24 mouse cellular contexts compared by ENCODE assay signal in genomic region chr4:141636693-141637092, GRCm38 (mm10). TPM values are rescaled to one million over a fixed set of nuclear protein-coding genes. Genes with fewer than 3 reads are reported as not detected.
DNase-seq lines count a peak whose midpoint lies in the region; ATAC-seq and TF ChIP-seq lines count a peak whose summit lies in the region.
"Had no signal": no experiment of that assay in that cellular context is flagged by ENCODE, and none has a peak within 500 bp of the region (broad histone marks: within the 10 kb centered on the region; RNA-seq: fewer than 3 reads in every experiment).

No protein-coding gene starts in this region.

- in situ Hi-C loops in Patski (cut with MboI; ENCODE audit: low pct_unique_long_range_greater_than_20kb) = no loop called here

- WGBS in midbrain, embryonic 16.5 days = 98% methylated on average over 5 of the region's 5 CpGs

- H3K36me3 ChIP-seq in midbrain, embryonic 16.5 days (ENCODE audit: control insufficient read depth, insufficient read depth, low read length) = peaks cover 32% of the 10 kb centered on the region

- CTCF ChIA-PET in Patski (lab: Charles Lee) = interaction anchor here (1.0 to 1.2 kb wide), 2 partner anchors 12 to 18 kb away, joined by 3 read pairs; partner anchors contain the start of gene Tmem82

- no peaks in the 10 kb centered on the region for H3K27me3 ChIP-seq in Patski
- no peaks in the 10 kb centered on the region for H3K27me3 ChIP-seq in midbrain, embryonic 16.5 days (ENCODE audit: control insufficient read depth, insufficient read depth, low read depth, low read length)
- H3K27me3 ChIP-seq: heart, embryonic 13.5 days; liver, embryonic 12.5 days; stomach, embryonic 15.5 days had no signal

- no peak for ATAC-seq in Patski
- no peak for ATAC-seq in midbrain, embryonic 16.5 days
- ATAC-seq: forebrain, postnatal 0 days; liver, embryonic 12.5 days had no signal

- no peak overlapping the region for H3K9ac ChIP-seq in midbrain, embryonic 16.5 days (ENCODE audit: low read depth, low read length)
- H3K9ac ChIP-seq: forebrain, postnatal 0 days; heart, embryonic 13.5 days; liver, embryonic 12.5 days; lung, embryonic 14.5 days; stomach, embryonic 15.5 days had no signal

- no peak overlapping the region for H3K4me2 ChIP-seq in midbrain, embryonic 16.5 days (ENCODE audit: low read length)
- H3K4me2 ChIP-seq: heart, embryonic 13.5 days; liver, embryonic 12.5 days; lung, embryonic 14.5 days; stomach, embryonic 15.5 days had no signal

- H3K4me3 ChIP-seq in midbrain, embryonic 16.5 days (ENCODE audit: low read depth, low read length) = no peak overlapping the region
- H3K4me3 ChIP-seq: heart, embryonic 13.5 days; liver, embryonic 12.5 days; midbrain, embryonic 10.5 days; stomach, embryonic 15.5 days had no signal

- no peak for TF ChIP-seq CTCF in Patski (IDR thresholded peaks at IDR 0.05)

- no peaks in the 10 kb centered on the region for H3K9me3 ChIP-seq in midbrain, embryonic 16.5 days (replicated peaks; ENCODE audit: control insufficient read depth, low read length, poor library complexity, severe bottlenecking)
- H3K9me3 ChIP-seq: heart, embryonic 13.5 days; liver, embryonic 12.5 days; midbrain, embryonic 10.5 days; stomach, embryonic 15.5 days had no signal

- H3K27ac ChIP-seq in midbrain, embryonic 16.5 days (ENCODE audit: low read length) = no peak overlapping the region
- H3K27ac ChIP-seq: heart, embryonic 13.5 days; kidney, postnatal 0 days; liver, embryonic 12.5 days; macrophage; midbrain, embryonic 10.5 days; stomach, embryonic 15.5 days had no signal

- DNase-seq in cerebellum, postnatal 36 days = peak; percentile 47 to 54
- no peak for DNase-seq in cerebellum, postnatal 10 days
- DNase-seq in heart, adult 9 months (ENCODE audit: low spot score in 2 of 2) = peak; percentile 56 to 67
- no peak for DNase-seq in heart, postnatal 4 days
- peak; percentile 39 for DNase-seq in Patski (ENCODE audit: low read depth, low spot score)
- peak; percentile 60 for DNase-seq in fibroblast of lung, adult 2 months (ENCODE audit: low read depth)
- DNase-seq in layer of hippocampus, postnatal 10 days (ENCODE audit: low spot score in 2 of 2) = no peak
- DNase-seq: adrenal gland, adult 2 months; cerebellum, adult 11 months; forebrain, postnatal 0 days; lung, embryonic 14.5 days; retina, postnatal 1 day; thymus, adult 18-20 months; thymus, postnatal 4 days had no signal

- H3K4me1 ChIP-seq in midbrain, embryonic 16.5 days (ENCODE audit: control insufficient read depth, insufficient read depth, low read length) = no peaks in the 10 kb centered on the region
- H3K4me1 ChIP-seq: liver, embryonic 12.5 days; stomach, embryonic 15.5 days had no signal

- POLR2A ChIA-PET in Patski (lab: Charles Lee) = interaction anchor here (1.0 kb wide), 1 partner anchor 9 kb away, joined by 3 read pairs; no protein-coding TSS in a partner anchor

RNA-seq across cellular contexts. Expression of gene Slc25a34, which starts 13.1 kb away (rescaled TPM):
- total RNA-seq in heart, postnatal 4 days (2021) = 10 to 100 TPM; 32.5 to 33.6 TPM
- 0.15 TPM for polyA plus RNA-seq in Patski (2021)
- 1 to 10 TPM; 2.4 TPM for total RNA-seq in layer of hippocampus, postnatal 10 days (2021)
- polyA plus RNA-seq in midbrain, embryonic 16.5 days (2015; fragmentation: Nextera tagmentation; extraction: Ambion mirVana) = 0.27 and 0.45 TPM in 2 replicates
- polyA plus RNA-seq: hindbrain, embryonic 11.5 days; limb, embryonic 11.5 days; liver, embryonic 12.5 days; lung, embryonic 14.5 days had no signal

RNA-seq across cellular contexts. Expression of gene Tmem82, which starts 18.3 kb away (rescaled TPM):
- total RNA-seq in heart, postnatal 4 days (2021) = 1 to 10 TPM; 3.1 to 3.2 TPM
- 0.05 TPM for polyA plus RNA-seq in Patski (2021)
- total RNA-seq in layer of hippocampus, postnatal 10 days (2021) = under 1 TPM; 0.69 to 0.98 TPM
- 0.14 and 0.43 TPM in 2 replicates for polyA plus RNA-seq in midbrain, embryonic 16.5 days (2015; fragmentation: Nextera tagmentation; extraction: Ambion mirVana)
- polyA plus RNA-seq: C2C12 had no signal

RNA-seq across cellular contexts. Expression of gene Plekhm2, which starts 28.0 kb away (rescaled TPM):
- total RNA-seq in heart, postnatal 4 days (2021) = 10 to 100 TPM; 57.5 to 64.5 TPM
- polyA plus RNA-seq in Patski (2021) = 37.0 TPM
- 10 to 100 TPM; 55.8 to 57.4 TPM for total RNA-seq in layer of hippocampus, postnatal 10 days (2021)
- 7.9 and 8.4 TPM in 2 replicates for polyA plus RNA-seq in midbrain, embryonic 16.5 days (2015; fragmentation: Nextera tagmentation; extraction: Ambion mirVana)

RNA-seq across cellular contexts. Expression of gene Fblim1, which starts 30.8 kb away (rescaled TPM):
- 100 to 1,000 TPM; 122 to 145 TPM for total RNA-seq in heart, postnatal 4 days (2021)
- 90.1 TPM for polyA plus RNA-seq in Patski (2021)
- 1 to 10 TPM; 4.6 to 5.0 TPM for total RNA-seq in layer of hippocampus, postnatal 10 days (2021)
- polyA plus RNA-seq in midbrain, embryonic 16.5 days (2015; fragmentation: Nextera tagmentation; extraction: Ambion mirVana) = 35.6 and 37.8 TPM in 2 replicates

RNA-seq across cellular contexts. Expression of gene Rsc1a1, which starts 48.7 kb away (rescaled TPM):
- total RNA-seq in heart, postnatal 4 days (2021) = 1 to 10 TPM; 1.6 to 4.0 TPM
- 4.7 TPM for polyA plus RNA-seq in Patski (2021)
- total RNA-seq in layer of hippocampus, postnatal 10 days (2021) = 1 to 10 TPM in 1 of 2 experiments, under 1 TPM in 1; 0.87 to 1.6 TPM
- polyA plus RNA-seq in midbrain, embryonic 16.5 days (2015; fragmentation: Nextera tagmentation; extraction: Ambion mirVana) = 1.7 TPM in 1 of 2 replicates, not detected in the other
- total RNA-seq: adrenal gland, adult 2 months had no signal
- polyA plus RNA-seq: kidney, postnatal 0 days; macrophage; stomach, embryonic 15.5 days had no signal

Comparison
In these comparisons a context has a peak if more than half of its experiments do, and no peak if none do; other contexts are left out.
1. DNase-seq: peak in cerebellum, postnatal 36 days (2 of 2), heart, adult 9 months (2 of 2), Patski (single experiment) and fibroblast of lung, adult 2 months (single experiment); none in cerebellum, postnatal 10 days (0 of 2), heart, postnatal 4 days (single experiment) and layer of hippocampus, postnatal 10 days (0 of 2).
2. RNA of gene Slc25a34, which starts 13.1 kb away (total RNA-seq): 32.5 to 33.6 TPM in heart, postnatal 4 days; 2.4 TPM in layer of hippocampus, postnatal 10 days; every median in the first group is over 4 times any median in the second.